Comparison of ENCODE assay signal across 35 mouse cellular contexts in the genomic region with DNA sequence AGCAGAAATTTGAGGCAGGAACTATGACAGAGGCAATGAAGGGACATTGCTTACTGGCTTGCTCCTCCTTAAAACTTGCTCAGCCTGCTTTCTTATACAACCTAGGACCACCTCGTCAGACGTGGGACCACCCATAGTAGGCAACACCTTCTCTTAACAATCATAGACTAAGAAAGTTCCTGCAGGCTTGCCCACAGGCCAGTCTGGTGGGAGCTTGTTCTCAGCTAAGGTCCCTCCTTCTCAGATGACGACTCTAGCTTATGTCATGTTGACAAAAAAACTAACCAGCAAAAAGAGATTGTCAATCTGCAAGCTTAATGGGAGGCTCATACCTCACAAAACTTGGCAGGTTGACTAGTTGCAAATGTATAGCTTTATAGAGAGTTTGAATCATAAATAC.
"Had no signal": no experiment of that assay in that cellular context is flagged by ENCODE, and none has a peak within 500 bp of the region (broad histone marks: within the 10 kb centered on the region; RNA-seq: fewer than 3 reads in every experiment).

No protein-coding gene starts in this region.

- H3K4me2 ChIP-seq: heart, embryonic 11.5 days; heart, embryonic 12.5 days; heart, embryonic 13.5 days; heart, embryonic 15.5 days; hindbrain, embryonic 12.5 days; hindbrain, embryonic 13.5 days; hindbrain, embryonic 14.5 days; hindbrain, embryonic 15.5 days; intestine, embryonic 15.5 days; kidney, embryonic 15.5 days had no signal

- H3K27me3 ChIP-seq: heart, embryonic 12.5 days; heart, embryonic 13.5 days; heart, embryonic 15.5 days; hindbrain, embryonic 12.5 days; hindbrain, embryonic 13.5 days; hindbrain, embryonic 15.5 days; intestine, embryonic 15.5 days; kidney, embryonic 15.5 days had no signal

- H3K9me3 ChIP-seq: heart, embryonic 12.5 days; heart, embryonic 13.5 days; heart, embryonic 15.5 days; hindbrain, embryonic 10.5 days; hindbrain, embryonic 12.5 days; hindbrain, embryonic 13.5 days; hindbrain, embryonic 15.5 days; intestine, embryonic 15.5 days; kidney, embryonic 15.5 days had no signal

- H3K9ac ChIP-seq: heart, embryonic 12.5 days; heart, embryonic 13.5 days; heart, embryonic 15.5 days; hindbrain, embryonic 12.5 days; hindbrain, embryonic 13.5 days; hindbrain, embryonic 14.5 days; hindbrain, embryonic 15.5 days; intestine, embryonic 15.5 days; kidney, embryonic 15.5 days had no signal

- H3K27ac ChIP-seq: heart, adult 2 months; heart, embryonic 13.5 days; heart, embryonic 15.5 days; hindbrain, embryonic 10.5 days; hindbrain, embryonic 12.5 days; hindbrain, embryonic 13.5 days; hindbrain, embryonic 14.5 days; hindbrain, embryonic 15.5 days; hindbrain, postnatal 0 days; intestine, embryonic 15.5 days; kidney, embryonic 15.5 days; kidney, postnatal 0 days; layer of hippocampus, adult 2 months had no signal

- DNase-seq: heart, adult 18-20 months; heart, adult 2 months; heart, postnatal 10 days; heart, postnatal 14 days; heart, postnatal 4 days; kidney, adult 11 months; kidney, adult 18-20 months; kidney, adult 2 months; kidney, adult 8-10 months; kidney, adult 9 months; kidney, postnatal 10 days; kidney, postnatal 14 days; kidney, postnatal 25 days; kidney, postnatal 36 days; kidney, postnatal 4 days; layer of hippocampus, adult 9-11 months; layer of hippocampus, postnatal 36 days had no signal

- H3K36me3 ChIP-seq: heart, embryonic 12.5 days; heart, embryonic 13.5 days; heart, embryonic 15.5 days; hindbrain, embryonic 10.5 days; hindbrain, embryonic 12.5 days; hindbrain, embryonic 13.5 days; hindbrain, embryonic 15.5 days; intestine, embryonic 15.5 days; kidney, embryonic 15.5 days had no signal

- H3K4me1 ChIP-seq: heart, embryonic 12.5 days; heart, embryonic 13.5 days; heart, embryonic 15.5 days; hindbrain, embryonic 10.5 days; hindbrain, embryonic 12.5 days; hindbrain, embryonic 13.5 days; hindbrain, embryonic 15.5 days; intestine, embryonic 15.5 days; kidney, embryonic 15.5 days had no signal

- ATAC-seq: hindbrain, embryonic 16.5 days; hindbrain, postnatal 0 days; inflammation-experienced regulatory T-cells, adult 6 months; intestine, embryonic 15.5 days; intestine, embryonic 16.5 days; intestine, postnatal 0 days had no signal

- H3K4me3 ChIP-seq: heart, adult 2 months; heart, embryonic 12.5 days; heart, embryonic 13.5 days; heart, embryonic 15.5 days; hindbrain, embryonic 10.5 days; hindbrain, embryonic 12.5 days; hindbrain, embryonic 13.5 days; hindbrain, embryonic 15.5 days; intestine, embryonic 15.5 days; kidney, embryonic 15.5 days; layer of hippocampus, adult 2 months had no signal
